Mouse (Mus musculus): ENCODE measurements around the gene Dpy19l1. TPM values are rescaled to one million over a fixed set of nuclear protein-coding genes. Genes with fewer than 3 reads are reported as not detected.

Dpy19l1 gene
- polyA plus RNA-seq, 2 experiments: 10.9 to 17.9 TPM

GRCm38 (mm10) chr9:24420144-24420543 lies 82.8 kb downstream of the Dpy19l1 start:
- DNase-seq (ENCODE audit: low read depth in 3 of 3, low spot score in 3 of 3) (no peak), ATAC-seq (ENCODE audit: insufficient read depth) (no peak)
- H3K4me1 ChIP-seq (replicated peaks; ENCODE audit: control insufficient read depth in 2 of 2, insufficient read depth in 2 of 2, low read length in 1 of 2): no peaks in the 10 kb centered on the region
- no peaks in the 10 kb centered on the region for H3K27me3 ChIP-seq (ENCODE audit: control insufficient read depth, insufficient read depth, low read length)
- TF ChIP-seq CTCF (IDR thresholded peaks at IDR 0.05; ENCODE audit: low read depth) (no peak), EP300 (IDR thresholded peaks at IDR 0.05; ENCODE audit: low read depth) (no peak)
- H3K9me3 ChIP-seq (ENCODE audit: control insufficient read depth, low read length): no peaks in the 10 kb centered on the region
- H3K9ac ChIP-seq (replicated peaks): no peak overlapping the region
- H3K4me2 ChIP-seq (ENCODE audit: low read depth): no peak overlapping the region
- peaks cover 22% of the 10 kb centered on the region for H3K36me3 ChIP-seq (replicated peaks; ENCODE audit: control insufficient read depth, insufficient read depth, low read depth)
- no peak overlapping the region for H3K27ac ChIP-seq
- no peak overlapping the region for H3K4me3 ChIP-seq (ENCODE audit: insufficient read depth in 1 of 2, low read depth in 2 of 2, low read length in 2 of 2)
- WGBS (ENCODE audit: insufficient replicate concordance): 86% methylated on average over 4 of the region's 4 CpGs

DNA sequence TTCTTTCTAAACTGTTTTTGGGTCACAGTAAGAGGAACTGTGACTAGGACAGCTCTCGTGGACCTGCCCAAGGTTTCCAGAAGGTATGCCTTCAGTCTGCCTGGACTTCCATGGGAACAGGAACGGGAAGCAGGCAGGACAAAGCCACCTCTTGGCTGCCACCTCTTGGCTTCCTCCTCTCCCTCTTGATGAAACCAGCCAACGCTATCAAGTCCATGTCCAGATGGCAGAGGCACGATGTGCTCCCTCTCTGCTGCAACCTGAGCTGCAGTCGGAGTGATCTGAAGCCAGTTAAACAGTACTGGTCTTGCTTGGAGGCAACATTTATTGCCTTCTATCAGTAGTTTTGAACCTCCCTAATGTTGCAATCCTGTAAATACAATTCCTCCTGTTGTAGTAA lies 84.7 kb downstream of the Dpy19l1 start:
- TF ChIP-seq CTCF (IDR thresholded peaks at IDR 0.05; ENCODE audit: low read depth) (no peak), EP300 (IDR thresholded peaks at IDR 0.05; ENCODE audit: low read depth) (no peak)
- no peak overlapping the region for H3K4me3 ChIP-seq (ENCODE audit: insufficient read depth in 1 of 2, low read depth in 2 of 2, low read length in 2 of 2)
- H3K36me3 ChIP-seq (replicated peaks; ENCODE audit: control insufficient read depth, insufficient read depth, low read depth): peaks cover 27% of the 10 kb centered on the region
- no peak overlapping the region for H3K27ac ChIP-seq
- 80% methylated on average over 5 of the region's 5 CpGs for WGBS (ENCODE audit: insufficient replicate concordance)
- DNase-seq (ENCODE audit: low read depth in 3 of 3, low spot score in 3 of 3): no peak
- H3K4me1 ChIP-seq (replicated peaks; ENCODE audit: control insufficient read depth in 2 of 2, insufficient read depth in 2 of 2, low read length in 1 of 2): no peaks in the 10 kb centered on the region
- H3K9ac ChIP-seq (replicated peaks): no peak overlapping the region
- no peak for ATAC-seq (ENCODE audit: insufficient read depth)
- no peaks in the 10 kb centered on the region for H3K9me3 ChIP-seq (ENCODE audit: control insufficient read depth, low read length)
- no peak overlapping the region for H3K4me2 ChIP-seq (ENCODE audit: low read depth)
- H3K27me3 ChIP-seq (ENCODE audit: control insufficient read depth, insufficient read depth, low read length): no peaks in the 10 kb centered on the region

DNA sequence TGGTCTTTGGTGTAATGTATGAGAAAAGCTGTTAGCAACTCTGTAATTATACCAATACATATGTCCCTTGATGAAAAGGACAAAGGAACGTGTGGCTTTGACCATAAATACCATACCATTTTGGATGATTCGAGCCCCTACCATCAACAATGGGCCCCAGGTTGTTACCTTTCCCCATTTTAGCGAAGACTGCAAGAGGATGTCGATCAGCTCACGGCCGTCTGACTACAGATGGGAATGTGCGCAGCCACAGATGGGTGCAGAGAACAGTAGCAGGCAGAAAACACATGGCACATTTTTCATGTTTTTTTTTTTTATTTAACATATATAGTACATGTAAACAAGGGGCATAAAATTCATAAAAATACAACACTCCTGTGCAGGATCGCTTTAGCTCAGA lies 91.5 kb downstream of the Dpy19l1 start:
- H3K27me3 ChIP-seq (ENCODE audit: control insufficient read depth, insufficient read depth, low read length): no peaks in the 10 kb centered on the region

GRCm38 (mm10) chr9:24410439-24410838 lies 92.5 kb downstream of the Dpy19l1 start:
- Histone ChIP-seq H3K9me3 (ENCODE audit: control insufficient read depth, low read length) (no peaks in the 10 kb centered on the region), H3K27ac (no peak overlapping the region), H3K4me2 (ENCODE audit: low read depth) (no peak overlapping the region), H3K36me3 (replicated peaks; ENCODE audit: control insufficient read depth, insufficient read depth, low read depth) (peaks cover 14% of the 10 kb centered on the region), H3K27me3 (ENCODE audit: control insufficient read depth, insufficient read depth, low read length) (no peaks in the 10 kb centered on the region), H3K4me3 (ENCODE audit: insufficient read depth in 1 of 2, low read depth in 2 of 2, low read length in 2 of 2) (no peak overlapping the region), H3K9ac (replicated peaks) (no peak overlapping the region), H3K4me1 (replicated peaks; ENCODE audit: control insufficient read depth in 2 of 2, insufficient read depth in 2 of 2, low read length in 1 of 2) (peaks cover 0 to 2% of the 10 kb centered on the region in 2 experiments; a peak in 1 of 4 replicates)
- TF ChIP-seq EP300 (IDR thresholded peaks at IDR 0.05; ENCODE audit: low read depth) (no peak), CTCF (IDR thresholded peaks at IDR 0.05; ENCODE audit: low read depth) (no peak)
- DNase-seq (ENCODE audit: low read depth in 3 of 3, low spot score in 3 of 3): no peak
- ATAC-seq (ENCODE audit: insufficient read depth): peak; percentile 62; the same call in 1 of the 2 replicates
- WGBS (ENCODE audit: insufficient replicate concordance): 42% methylated on average over 1 of the region's 1 CpGs

More for the DNA sequence above, 91.5 kb downstream of the Dpy19l1 start:
- peaks cover 0 to 2% of the 10 kb centered on the region in 2 experiments; a peak in 1 of 4 replicates for H3K4me1 ChIP-seq (replicated peaks; ENCODE audit: control insufficient read depth in 2 of 2, insufficient read depth in 2 of 2, low read length in 1 of 2)
- DNase-seq (ENCODE audit: low read depth in 3 of 3, low spot score in 3 of 3) (no peak), ATAC-seq (ENCODE audit: insufficient read depth) (no peak)
- no peaks in the 10 kb centered on the region for H3K9me3 ChIP-seq (ENCODE audit: control insufficient read depth, low read length)
- peaks cover 14% of the 10 kb centered on the region for H3K36me3 ChIP-seq (replicated peaks; ENCODE audit: control insufficient read depth, insufficient read depth, low read depth)
- H3K4me3 ChIP-seq (ENCODE audit: insufficient read depth in 1 of 2, low read depth in 2 of 2, low read length in 2 of 2): no peak overlapping the region
- H3K9ac ChIP-seq (replicated peaks): no peak overlapping the region
- H3K27ac ChIP-seq: no peak overlapping the region
- WGBS (ENCODE audit: insufficient replicate concordance): 89% methylated on average over 8 of the region's 8 CpGs
- no peak overlapping the region for H3K4me2 ChIP-seq (ENCODE audit: low read depth)
- no peak for TF ChIP-seq CTCF (IDR thresholded peaks at IDR 0.05; ENCODE audit: low read depth)
- no peak for TF ChIP-seq EP300 (IDR thresholded peaks at IDR 0.05; ENCODE audit: low read depth)

- Histone ChIP-seq H3K27ac (no peak overlapping the region), H3K9me3 (ENCODE audit: control insufficient read depth, low read length) (no peaks in the 10 kb centered on the region), H3K4me2 (ENCODE audit: low read depth) (no peak overlapping the region), H3K4me3 (ENCODE audit: insufficient read depth in 1 of 2, low read depth in 2 of 2, low read length in 2 of 2) (no peak overlapping the region), H3K4me1 (replicated peaks; ENCODE audit: control insufficient read depth in 2 of 2, insufficient read depth in 2 of 2, low read length in 1 of 2) (peaks cover 0 to 2% of the 10 kb centered on the region in 2 experiments; a peak in 1 of 4 replicates), H3K27me3 (ENCODE audit: control insufficient read depth, insufficient read depth, low read length) (no peaks in the 10 kb centered on the region), H3K36me3 (replicated peaks; ENCODE audit: control insufficient read depth, insufficient read depth, low read depth) (peaks cover 6% of the 10 kb centered on the region), H3K9ac (replicated peaks) (no peak overlapping the region)
- ATAC-seq (ENCODE audit: insufficient read depth) (no peak), DNase-seq (ENCODE audit: low read depth in 3 of 3, low spot score in 3 of 3) (no peak)
- WGBS (ENCODE audit: insufficient replicate concordance): 62% methylated on average over 3 of the region's 3 CpGs
- TF ChIP-seq CTCF (IDR thresholded peaks at IDR 0.05; ENCODE audit: low read depth) (no peak), EP300 (IDR thresholded peaks at IDR 0.05; ENCODE audit: low read depth) (no peak)
Measured at GRCm38 (mm10) chr9:24407992-24408391, 94.9 kb downstream of the Dpy19l1 start.
